Mouse (Mus musculus): ENCODE measurements around the gene Mpig6b. TPM values are rescaled to one million over a fixed set of nuclear protein-coding genes. Genes with fewer than 3 reads are reported as not detected.

Gene Mpig6b
- polyA plus RNA-seq, 1 experiment from 2014 or later, result 11.2 TPM

GRCm38 (mm10) chr17:35103221-35103690 lies 37.3 kb upstream of the Mpig6b start:
- no peaks in the 10 kb centered on the region for H3K27me3 ChIP-seq (replicated peaks; ENCODE audit: control insufficient read depth, insufficient read depth, low read length)
- H3K27ac ChIP-seq (ENCODE audit: low read depth, low read length), result peak overlapping the region; percentile 73; the same call in 1 of the 2 replicates
- H3K4me2 ChIP-seq, result no peak overlapping the region
- DNase-seq (ENCODE audit: low spot score), result no peak
- WGBS, result 59% methylated on average over 6 of the region's 6 CpGs
- H3K4me3 ChIP-seq (ENCODE audit: low read depth, low read length), result no peak overlapping the region
- peak overlapping the region; percentile 52 for H3K9ac ChIP-seq (ENCODE audit: low read depth, low read length)
- ATAC-seq (replicated peaks; ENCODE audit: low FRiP score), result no peak
- peaks cover 41% of the 10 kb centered on the region for H3K4me1 ChIP-seq (replicated peaks; ENCODE audit: control insufficient read depth, insufficient read depth, low read length)
- peaks cover 34% of the 10 kb centered on the region for H3K36me3 ChIP-seq (ENCODE audit: control insufficient read depth, insufficient read depth, low read length)
- no peaks in the 10 kb centered on the region for H3K9me3 ChIP-seq (ENCODE audit: control insufficient read depth, low read length)

GRCm38 (mm10) chr17:35102299-35102698 lies 36.3 kb upstream of the Mpig6b start:
- Histone ChIP-seq H3K4me1 (replicated peaks; ENCODE audit: control insufficient read depth, insufficient read depth, low read length) (peaks cover 41% of the 10 kb centered on the region), H3K9ac (ENCODE audit: low read depth, low read length) (no peak overlapping the region)
- no peak for ATAC-seq (replicated peaks; ENCODE audit: low FRiP score)

GRCm38 (mm10) chr17:35101161-35101560 lies 35.2 kb upstream of the Mpig6b start:
- ATAC-seq (replicated peaks; ENCODE audit: low FRiP score), result no peak
- Histone ChIP-seq H3K4me3 (ENCODE audit: low read depth, low read length) (no peak overlapping the region), H3K36me3 (ENCODE audit: control insufficient read depth, insufficient read depth, low read length) (peaks cover 42% of the 10 kb centered on the region), H3K4me1 (replicated peaks; ENCODE audit: control insufficient read depth, insufficient read depth, low read length) (peaks cover 39% of the 10 kb centered on the region), H3K27me3 (replicated peaks; ENCODE audit: control insufficient read depth, insufficient read depth, low read length) (no peaks in the 10 kb centered on the region), H3K4me2 (no peak overlapping the region), H3K27ac (ENCODE audit: low read depth, low read length) (no peak overlapping the region), H3K9me3 (ENCODE audit: control insufficient read depth, low read length) (no peaks in the 10 kb centered on the region), H3K9ac (ENCODE audit: low read depth, low read length) (no peak overlapping the region)
- 91% methylated on average over 11 of the region's 11 CpGs for WGBS
- no peak for DNase-seq (ENCODE audit: low spot score)

More at GRCm38 (mm10) chr17:35102299-35102698, 36.3 kb upstream of the Mpig6b start:
- peaks cover 34% of the 10 kb centered on the region for H3K36me3 ChIP-seq (ENCODE audit: control insufficient read depth, insufficient read depth, low read length)
- no peak for DNase-seq (ENCODE audit: low spot score)
- H3K27ac ChIP-seq (ENCODE audit: low read depth, low read length), result no peak overlapping the region
- no peaks in the 10 kb centered on the region for H3K27me3 ChIP-seq (replicated peaks; ENCODE audit: control insufficient read depth, insufficient read depth, low read length)
- WGBS, result 77% methylated on average over 8 of the region's 8 CpGs
- H3K9me3 ChIP-seq (ENCODE audit: control insufficient read depth, low read length), result no peaks in the 10 kb centered on the region
- no peak overlapping the region for H3K4me3 ChIP-seq (ENCODE audit: low read depth, low read length)
- H3K4me2 ChIP-seq, result no peak overlapping the region

GRCm38 (mm10) chr17:35100196-35100765 lies 34.3 kb upstream of the Mpig6b start:
- H3K4me1 ChIP-seq (replicated peaks; ENCODE audit: control insufficient read depth, insufficient read depth, low read length), result peaks cover 30% of the 10 kb centered on the region
- no peaks in the 10 kb centered on the region for H3K27me3 ChIP-seq (replicated peaks; ENCODE audit: control insufficient read depth, insufficient read depth, low read length)
- H3K36me3 ChIP-seq (ENCODE audit: control insufficient read depth, insufficient read depth, low read length), result peaks cover 44% of the 10 kb centered on the region
- no peak overlapping the region for H3K27ac ChIP-seq (ENCODE audit: low read depth, low read length)
- H3K4me3 ChIP-seq (ENCODE audit: low read depth, low read length), result no peak overlapping the region
- no peak overlapping the region for H3K9ac ChIP-seq (ENCODE audit: low read depth, low read length)
- no peak for DNase-seq (ENCODE audit: low spot score)
- WGBS, result 72% methylated on average over 10 of the region's 10 CpGs
- H3K9me3 ChIP-seq (ENCODE audit: control insufficient read depth, low read length), result no peaks in the 10 kb centered on the region
- no peak for ATAC-seq (replicated peaks; ENCODE audit: low FRiP score)
- no peak overlapping the region for H3K4me2 ChIP-seq

- DNase-seq (ENCODE audit: low spot score), result no peak
- no peak overlapping the region for H3K27ac ChIP-seq (ENCODE audit: low read depth, low read length)
- no peaks in the 10 kb centered on the region for H3K27me3 ChIP-seq (replicated peaks; ENCODE audit: control insufficient read depth, insufficient read depth, low read length)
- peaks cover under 1% of the 10 kb centered on the region; the same call in 1 of the 2 replicates for H3K4me1 ChIP-seq (replicated peaks; ENCODE audit: control insufficient read depth, insufficient read depth, low read length)
- no peak overlapping the region for H3K4me3 ChIP-seq (ENCODE audit: low read depth, low read length)
- 90% methylated on average over 12 of the region's 12 CpGs for WGBS
- no peak for ATAC-seq (replicated peaks; ENCODE audit: low FRiP score)
- peaks cover 39% of the 10 kb centered on the region for H3K36me3 ChIP-seq (ENCODE audit: control insufficient read depth, insufficient read depth, low read length)
- no peak overlapping the region for H3K9ac ChIP-seq (ENCODE audit: low read depth, low read length)
- no peaks in the 10 kb centered on the region for H3K9me3 ChIP-seq (ENCODE audit: control insufficient read depth, low read length)
- no peak overlapping the region for H3K4me2 ChIP-seq
These were observed 31.2 kb upstream of the Mpig6b start for GRCm38 (mm10) chr17:35097164-35097655.

- Histone ChIP-seq H3K27ac (ENCODE audit: low read depth, low read length) (no peak overlapping the region), H3K4me1 (replicated peaks; ENCODE audit: control insufficient read depth, insufficient read depth, low read length) (no peaks in the 10 kb centered on the region; the same call in 1 of the 2 replicates), H3K27me3 (replicated peaks; ENCODE audit: control insufficient read depth, insufficient read depth, low read length) (no peaks in the 10 kb centered on the region), H3K4me2 (no peak overlapping the region), H3K9me3 (ENCODE audit: control insufficient read depth, low read length) (no peaks in the 10 kb centered on the region), H3K9ac (ENCODE audit: low read depth, low read length) (no peak overlapping the region), H3K36me3 (ENCODE audit: control insufficient read depth, insufficient read depth, low read length) (peaks cover 36% of the 10 kb centered on the region), H3K4me3 (ENCODE audit: low read depth, low read length) (no peak overlapping the region)
- DNase-seq (ENCODE audit: low spot score), result no peak
- no peak for ATAC-seq (replicated peaks; ENCODE audit: low FRiP score)
- 89% methylated on average over 12 of the region's 12 CpGs for WGBS
These were observed 30.6 kb upstream of the Mpig6b start for GRCm38 (mm10) chr17:35096597-35096996.

- Histone ChIP-seq H3K4me3 (ENCODE audit: low read depth, low read length) (no peak overlapping the region), H3K9me3 (ENCODE audit: control insufficient read depth, low read length) (no peaks in the 10 kb centered on the region), H3K4me1 (replicated peaks; ENCODE audit: control insufficient read depth, insufficient read depth, low read length) (peaks cover 7% of the 10 kb centered on the region), H3K9ac (ENCODE audit: low read depth, low read length) (no peak overlapping the region), H3K27ac (ENCODE audit: low read depth, low read length) (no peak overlapping the region), H3K4me2 (no peak overlapping the region), H3K27me3 (replicated peaks; ENCODE audit: control insufficient read depth, insufficient read depth, low read length) (no peaks in the 10 kb centered on the region), H3K36me3 (ENCODE audit: control insufficient read depth, insufficient read depth, low read length) (peaks cover 28% of the 10 kb centered on the region)
- WGBS, result 85% methylated on average over 15 of the region's 15 CpGs
- ATAC-seq (replicated peaks; ENCODE audit: low FRiP score), result no peak
- no peak for DNase-seq (ENCODE audit: low spot score)
These were observed 28.7 kb upstream of the Mpig6b start for GRCm38 (mm10) chr17:35094475-35095365.

- no peaks in the 10 kb centered on the region for H3K9me3 ChIP-seq (ENCODE audit: control insufficient read depth, low read length)
- peaks cover 7% of the 10 kb centered on the region for H3K4me1 ChIP-seq (replicated peaks; ENCODE audit: control insufficient read depth, insufficient read depth, low read length)
- DNase-seq (ENCODE audit: low spot score) (no peak), ATAC-seq (replicated peaks; ENCODE audit: low FRiP score) (no peak)
- H3K27ac ChIP-seq (ENCODE audit: low read depth, low read length), result no peak overlapping the region
- 90% methylated on average over 14 of the region's 14 CpGs for WGBS
- peaks cover 25% of the 10 kb centered on the region for H3K36me3 ChIP-seq (ENCODE audit: control insufficient read depth, insufficient read depth, low read length)
- H3K27me3 ChIP-seq (replicated peaks; ENCODE audit: control insufficient read depth, insufficient read depth, low read length), result no peaks in the 10 kb centered on the region
- no peak overlapping the region for H3K4me3 ChIP-seq (ENCODE audit: low read depth, low read length)
- no peak overlapping the region for H3K9ac ChIP-seq (ENCODE audit: low read depth, low read length)
- no peak overlapping the region for H3K4me2 ChIP-seq
These were observed 26.6 kb upstream of the Mpig6b start for GRCm38 (mm10) chr17:35092403-35093198.

Measured in liver, embryonic 11.5 days (tissue).